Mouse (Mus musculus) urinary bladder, postnatal 25 days (tissue): Measurements from ENCODE around the gene Scnn1b.
A peak's percentile ranks its signal among the peaks of the same experiment; 100 is the strongest.

ENCODE experiments used
- DNase-seq: peaks from one replicate; pipeline ENCODE4 v3.0.0; 2022; ENCODE audit warnings: low spot score

Scnn1b gene

DNA sequence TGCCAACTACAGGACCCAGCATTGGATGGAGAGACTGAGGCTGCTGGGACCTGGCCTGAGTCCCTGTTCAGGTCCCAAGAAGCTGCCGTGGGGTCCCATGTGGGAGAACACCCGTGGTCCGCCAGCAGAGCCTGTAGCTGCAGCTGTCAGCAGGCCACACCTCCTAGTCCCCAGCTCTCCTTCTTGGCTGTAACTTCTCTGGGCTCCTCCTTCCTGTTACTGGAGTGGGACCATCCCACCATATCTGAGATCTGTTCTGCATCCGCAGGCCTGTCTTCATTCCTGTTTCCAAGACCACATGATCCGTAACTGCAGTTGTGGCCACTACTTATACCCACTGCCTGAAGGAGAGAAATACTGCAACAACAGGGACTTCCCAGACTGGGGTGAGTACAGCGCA, 49.1 kb downstream of the Scnn1b start:
- DNase-seq, result no peak

DNA sequence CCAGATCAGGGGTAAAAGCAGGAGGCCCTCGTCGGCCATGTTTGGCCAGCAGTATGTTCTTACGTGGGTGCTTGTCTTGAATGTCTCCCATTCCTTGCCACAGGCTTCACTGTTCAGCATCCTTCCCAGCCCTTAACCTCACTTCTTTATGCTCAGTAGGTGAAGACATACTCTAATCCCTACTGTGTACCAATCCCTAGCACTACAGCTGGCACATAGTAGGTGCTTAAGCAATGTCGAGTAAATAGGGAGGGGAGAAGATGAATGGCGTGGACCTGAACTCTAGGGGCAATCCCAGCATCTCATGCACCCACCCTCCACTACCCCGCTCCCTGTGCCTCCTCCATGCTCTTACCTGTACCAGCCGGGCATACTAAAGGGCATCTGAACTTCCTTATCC, 59.5 kb downstream of the Scnn1b start:
- DNase-seq, result no peak

DNA sequence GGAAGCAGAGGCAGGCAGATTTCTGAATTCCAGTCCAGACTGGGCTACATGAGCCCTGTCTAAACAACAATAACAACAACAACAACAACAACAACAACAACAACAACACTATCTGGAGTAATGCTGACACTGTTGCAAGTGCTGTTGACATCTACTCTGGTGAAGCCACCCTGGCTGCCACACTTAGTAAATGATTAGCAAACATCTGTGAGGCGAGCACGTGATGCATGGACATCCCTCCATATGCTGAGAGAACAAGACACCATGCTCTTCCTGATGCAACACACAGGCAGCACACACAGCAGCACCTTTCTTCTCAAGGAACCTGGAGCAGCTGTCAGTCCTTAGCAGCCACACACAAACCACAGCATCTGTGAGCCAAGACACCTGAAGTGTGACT, 63.0 kb downstream of the Scnn1b start:
- no peak for DNase-seq

DNA sequence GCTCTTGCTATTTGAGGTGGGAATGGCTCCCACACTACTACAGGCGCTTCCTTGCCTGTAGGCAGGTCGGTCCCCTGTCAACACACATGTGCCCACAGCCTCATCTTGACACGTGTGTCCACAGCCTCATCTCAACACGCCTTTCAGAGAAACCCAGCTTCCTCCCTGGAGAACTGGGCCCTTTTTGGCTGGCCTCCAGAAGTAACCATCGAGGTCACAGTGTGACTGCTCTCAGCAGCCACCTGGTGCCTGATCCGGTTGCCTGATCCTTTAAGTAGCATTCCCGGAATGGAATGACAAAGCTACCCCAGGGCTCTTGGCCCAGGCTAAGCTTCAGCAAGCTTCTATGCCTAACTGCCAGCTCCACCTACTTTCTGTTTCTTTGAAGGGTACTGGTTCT, 66.4 kb downstream of the Scnn1b start:
- no peak for DNase-seq

DNA sequence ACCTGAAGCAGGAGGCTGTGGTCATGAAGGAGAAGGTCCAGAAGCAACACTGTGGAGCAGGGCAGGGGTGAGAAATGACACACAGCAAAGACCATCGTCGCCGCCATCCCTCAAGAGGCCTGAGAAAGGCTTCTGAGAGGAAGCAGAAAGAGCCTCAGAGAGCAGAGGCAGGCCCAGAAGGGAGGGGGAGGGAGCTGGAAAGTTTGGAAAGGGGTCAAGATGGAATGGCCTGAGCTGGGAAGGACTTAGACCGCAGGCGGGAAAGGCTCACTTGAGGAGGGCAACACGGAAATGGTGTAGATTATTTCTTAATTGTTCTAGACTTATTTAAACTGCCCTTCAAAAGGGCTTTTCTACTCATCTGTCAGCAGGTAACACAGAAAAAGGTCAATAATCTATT, 68.8 kb downstream of the Scnn1b start:
- DNase-seq, result no peak

DNA sequence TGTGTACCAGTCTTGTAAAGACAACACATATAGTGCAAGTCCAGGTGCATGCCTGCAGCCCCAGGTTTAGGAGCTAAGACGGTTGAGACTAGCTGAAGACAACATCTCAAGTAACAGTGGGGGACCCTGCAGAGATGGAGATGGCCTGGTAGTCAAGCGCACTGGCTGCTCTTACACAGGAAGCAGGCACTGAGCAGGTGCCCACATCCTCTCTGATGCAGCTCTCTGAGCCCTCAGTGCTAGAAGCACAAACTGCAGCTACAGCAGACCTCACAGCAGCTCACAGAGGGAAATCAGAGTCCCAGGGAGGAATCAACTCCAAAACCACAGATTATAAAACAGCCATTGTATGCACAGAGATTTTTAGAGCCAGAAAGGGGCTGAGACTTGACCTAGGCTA, 69.5 kb downstream of the Scnn1b start:
- DNase-seq, result no peak

DNA sequence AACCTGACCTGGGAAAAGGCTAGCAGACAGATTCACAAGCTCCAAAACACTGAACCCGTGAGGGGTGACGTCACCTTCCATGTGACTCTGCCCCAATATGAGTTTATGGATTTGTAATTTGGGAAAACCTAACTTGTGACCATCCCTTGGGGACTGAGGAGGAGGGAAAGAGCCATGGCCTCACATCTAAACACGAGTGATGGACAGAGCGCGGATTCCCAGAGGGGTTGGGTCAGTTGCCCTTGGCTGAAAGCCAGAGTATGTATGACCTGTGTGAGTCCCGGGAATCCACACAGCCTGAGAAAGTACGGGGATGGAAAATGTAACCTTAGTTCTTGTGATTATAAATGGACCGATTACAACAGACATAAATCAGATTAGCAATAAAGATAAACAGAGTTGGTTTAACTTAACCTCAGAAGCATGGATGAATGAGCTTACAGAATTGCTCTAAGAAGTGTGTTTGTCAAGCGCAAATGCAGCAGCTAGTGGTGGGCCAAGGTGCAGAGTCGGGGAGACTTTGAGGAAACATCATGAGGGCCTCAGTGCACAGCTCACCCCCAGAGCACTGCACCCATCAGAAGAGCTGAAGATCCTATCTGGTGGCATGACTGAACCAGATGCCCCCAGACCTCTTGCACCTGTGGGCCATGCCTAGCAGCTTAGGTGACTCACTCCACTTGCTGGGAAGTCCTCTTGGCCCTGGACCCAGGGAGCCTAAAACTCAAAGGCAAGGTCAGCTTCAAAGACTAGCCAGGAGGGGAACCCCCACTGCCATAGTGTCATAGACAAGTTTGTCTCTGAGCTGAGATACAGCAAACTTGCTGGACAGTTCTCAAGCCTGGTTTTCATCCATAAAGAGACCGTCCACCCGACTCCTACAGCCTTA, 71.3 kb downstream of the Scnn1b start:
- DNase-seq, result no peak

DNA sequence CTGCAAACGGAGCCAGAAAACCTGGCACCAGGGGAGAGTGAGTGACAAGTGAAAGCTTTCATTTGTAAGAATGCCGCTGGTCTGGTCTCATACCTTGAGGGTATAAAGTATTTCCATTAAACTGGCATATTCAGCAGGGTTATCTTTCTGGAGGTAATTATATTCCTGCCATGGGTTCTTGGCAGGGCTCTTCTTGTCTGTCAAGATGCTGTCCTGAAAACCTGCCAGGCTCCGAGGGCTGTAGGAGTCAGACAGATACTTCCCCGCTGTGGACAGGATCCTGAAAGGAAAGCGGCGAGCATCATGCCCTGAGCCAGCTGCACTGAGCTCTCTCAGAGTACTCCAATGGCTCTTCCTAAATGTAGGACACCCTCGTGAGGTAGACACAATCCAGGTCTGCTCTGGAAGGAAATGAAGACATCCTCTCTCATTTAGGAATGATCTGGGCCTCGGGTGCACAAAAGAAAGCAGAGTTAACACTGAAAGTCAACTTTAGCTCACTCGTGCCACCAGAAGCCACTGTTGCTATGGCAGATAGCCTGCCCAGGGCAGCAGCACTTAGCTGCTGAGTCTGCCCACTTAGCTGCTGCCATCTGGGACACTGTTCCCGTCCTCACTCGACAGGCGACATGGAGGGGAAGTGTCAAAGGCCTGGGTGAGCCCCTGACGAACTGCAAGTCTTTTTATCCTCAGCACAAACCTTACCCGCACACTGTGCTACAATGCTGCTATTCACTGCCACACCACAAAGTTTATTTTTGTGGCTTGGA, 72.2 kb downstream of the Scnn1b start:
- DNase-seq, result no peak

DNA sequence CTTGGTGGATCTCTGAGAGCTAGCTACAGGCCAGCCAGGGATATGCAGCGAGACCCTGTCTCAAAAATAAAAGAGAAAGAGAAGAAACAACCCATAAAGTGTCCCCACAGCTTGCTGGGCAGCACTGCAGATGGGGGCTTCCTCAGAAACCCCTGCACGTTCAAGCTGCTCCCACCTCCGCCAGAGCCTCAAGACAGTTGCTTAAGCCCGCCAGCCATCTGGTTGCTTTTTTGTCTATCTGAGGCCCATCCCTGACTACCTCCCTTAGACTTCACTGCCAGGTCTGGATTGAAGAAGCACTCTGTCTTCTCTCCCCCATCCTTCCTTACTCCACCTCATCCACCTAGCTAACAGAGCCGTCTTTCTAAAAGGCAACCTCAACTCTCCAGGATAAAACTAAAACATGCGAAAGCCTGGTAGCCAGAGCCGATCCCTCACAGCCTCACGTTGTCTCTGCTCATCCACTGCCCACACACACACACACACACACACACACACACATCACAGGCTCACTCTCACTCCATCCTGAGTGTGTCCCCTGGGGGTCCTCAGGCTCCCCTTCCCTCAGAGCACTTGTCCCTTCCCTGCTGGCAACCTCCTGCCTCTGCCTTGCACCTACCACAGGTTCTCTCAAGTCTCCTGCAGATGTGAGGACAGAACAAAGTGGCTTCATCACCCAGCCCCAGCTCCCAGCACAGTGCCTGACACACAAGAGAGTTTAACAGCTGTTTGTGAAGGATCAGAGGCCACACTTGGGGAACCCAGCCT, 73.5 kb downstream of the Scnn1b start:
- no peak for DNase-seq

DNA sequence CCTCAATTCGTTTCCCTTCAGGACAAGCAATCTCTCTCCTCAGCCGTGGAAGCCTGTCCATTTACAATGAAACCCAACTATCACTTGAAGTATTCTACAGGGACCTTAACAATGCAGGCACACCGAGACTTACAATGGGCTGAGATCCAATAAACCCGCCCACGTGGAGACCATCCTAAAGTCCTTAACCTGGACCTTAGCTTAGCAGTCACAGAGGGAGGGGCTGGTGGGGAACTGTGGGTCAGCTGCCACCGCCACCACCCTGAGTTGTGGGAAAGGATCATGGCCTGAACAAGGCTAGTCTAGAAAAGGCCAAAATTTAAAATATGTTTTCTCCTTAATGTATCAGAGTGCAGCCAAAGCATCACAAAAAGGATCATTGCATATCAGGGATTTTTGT, 74.4 kb downstream of the Scnn1b start:
- DNase-seq, result no peak

DNA sequence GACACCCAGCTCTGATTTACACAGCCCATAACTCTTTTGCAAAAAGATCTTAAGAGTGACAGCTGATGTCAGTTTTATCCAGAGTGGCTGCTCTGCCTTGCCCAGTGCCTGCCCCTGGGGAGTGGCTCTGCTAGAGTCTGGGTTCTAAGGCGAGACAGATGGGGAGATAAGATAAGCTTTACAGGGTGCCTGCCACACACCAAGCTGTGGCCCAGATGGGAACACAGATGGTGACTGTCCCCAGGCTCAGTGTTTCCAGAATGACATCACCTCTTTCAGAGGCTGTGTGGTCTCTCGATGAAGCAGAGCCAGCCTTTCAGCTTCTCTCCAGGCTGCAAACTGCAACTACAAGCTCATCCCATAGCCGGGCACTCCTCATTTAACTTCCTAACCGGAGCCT, 74.9 kb downstream of the Scnn1b start:
- DNase-seq, result no peak

DNA sequence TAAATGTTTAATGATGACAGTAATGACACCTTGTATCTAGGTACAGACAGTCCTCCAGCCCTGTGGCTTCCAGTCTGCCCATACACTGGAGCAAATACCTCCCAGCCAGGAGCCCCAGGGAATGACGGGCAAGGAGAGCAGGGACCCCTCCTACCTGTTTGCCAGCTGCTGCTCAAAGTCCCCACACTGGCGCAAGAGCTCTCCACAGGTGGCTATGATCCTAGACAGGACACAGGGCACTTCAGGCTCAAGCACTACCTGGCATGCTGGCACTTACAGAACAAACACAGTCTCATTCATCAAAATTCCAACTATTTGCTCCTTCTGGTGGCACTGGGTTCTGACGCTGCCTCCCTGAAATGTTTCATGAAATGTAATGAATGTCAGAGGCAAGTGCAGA, 76.2 kb downstream of the Scnn1b start:
- DNase-seq, result no peak

DNA sequence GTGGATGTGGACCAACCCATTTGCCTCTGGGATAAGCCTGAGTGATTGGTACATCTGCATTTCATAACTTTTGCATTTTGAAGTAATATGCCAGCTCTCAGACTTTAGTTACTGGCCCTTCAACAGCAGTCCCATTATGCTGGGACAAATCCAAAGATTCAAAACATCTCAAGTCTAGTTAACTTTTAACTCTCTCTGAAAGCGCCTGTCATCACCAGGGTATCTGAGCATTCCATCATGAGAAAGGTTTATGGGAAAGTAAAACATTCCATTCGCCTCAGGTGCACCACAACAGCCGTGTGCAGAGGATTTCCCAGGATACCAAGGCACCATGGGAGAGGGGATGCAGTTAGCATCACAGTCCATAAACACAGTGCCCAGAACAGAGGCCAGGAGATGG, 76.8 kb downstream of the Scnn1b start:
- DNase-seq, result no peak

DNA sequence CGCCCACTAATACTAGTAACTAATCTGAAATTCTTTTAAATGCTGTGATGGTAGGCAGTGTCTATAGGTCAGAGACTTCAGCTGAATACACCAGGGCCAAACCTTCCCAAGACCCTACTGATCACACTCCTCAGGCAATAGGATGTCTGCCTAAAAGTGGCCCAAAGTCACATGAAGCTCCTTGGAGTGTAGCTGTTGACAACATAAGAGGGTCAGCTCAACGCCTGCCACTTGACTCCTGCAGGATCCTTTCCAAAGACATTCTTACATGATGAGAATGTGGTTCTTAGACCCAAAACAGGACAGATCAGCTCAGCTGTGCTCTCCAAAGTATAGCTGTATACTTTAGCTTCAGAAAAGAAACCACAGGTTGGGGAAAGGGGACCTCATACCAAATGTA, 77.5 kb downstream of the Scnn1b start:
- DNase-seq, result no peak

DNA sequence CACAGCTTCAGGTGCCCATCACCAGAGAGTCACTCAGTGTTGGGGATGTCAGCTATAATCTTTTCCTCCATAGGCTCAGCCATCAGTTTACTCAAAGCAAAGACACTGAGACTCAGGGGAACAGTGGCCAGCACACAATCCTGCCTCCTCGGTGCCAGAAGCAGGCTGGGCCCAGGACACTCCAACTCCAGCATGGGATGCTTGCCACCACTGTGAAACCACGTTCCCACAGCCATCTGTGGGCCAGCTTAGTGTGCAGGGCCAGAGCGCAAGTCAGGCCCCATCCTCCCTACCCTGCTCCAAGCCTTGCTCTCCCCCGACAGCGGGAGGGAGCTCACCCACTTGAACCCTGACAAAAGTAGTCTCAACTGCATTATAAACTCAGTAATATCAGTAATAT, 81.4 kb downstream of the Scnn1b start:
- no peak for DNase-seq

DNA sequence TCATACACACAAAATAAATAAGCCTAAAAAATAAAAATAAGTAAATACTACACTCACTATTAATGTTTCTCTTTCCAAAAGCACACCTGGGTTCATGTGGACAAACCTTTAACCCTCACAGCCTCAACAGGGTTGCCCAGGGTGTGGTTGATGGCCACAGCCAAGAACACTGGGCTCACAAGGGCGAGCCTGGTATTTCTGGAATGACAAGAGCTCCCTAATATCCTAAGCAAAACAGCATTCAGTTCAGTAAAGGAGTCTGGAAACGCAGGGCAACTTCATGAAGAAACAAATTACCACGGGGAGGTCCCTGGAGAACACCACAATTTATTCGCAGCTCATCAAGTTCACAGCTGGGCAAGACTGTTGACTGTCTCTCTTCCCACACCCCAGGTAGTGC, 82.7 kb downstream of the Scnn1b start:
- DNase-seq, result no peak

DNA sequence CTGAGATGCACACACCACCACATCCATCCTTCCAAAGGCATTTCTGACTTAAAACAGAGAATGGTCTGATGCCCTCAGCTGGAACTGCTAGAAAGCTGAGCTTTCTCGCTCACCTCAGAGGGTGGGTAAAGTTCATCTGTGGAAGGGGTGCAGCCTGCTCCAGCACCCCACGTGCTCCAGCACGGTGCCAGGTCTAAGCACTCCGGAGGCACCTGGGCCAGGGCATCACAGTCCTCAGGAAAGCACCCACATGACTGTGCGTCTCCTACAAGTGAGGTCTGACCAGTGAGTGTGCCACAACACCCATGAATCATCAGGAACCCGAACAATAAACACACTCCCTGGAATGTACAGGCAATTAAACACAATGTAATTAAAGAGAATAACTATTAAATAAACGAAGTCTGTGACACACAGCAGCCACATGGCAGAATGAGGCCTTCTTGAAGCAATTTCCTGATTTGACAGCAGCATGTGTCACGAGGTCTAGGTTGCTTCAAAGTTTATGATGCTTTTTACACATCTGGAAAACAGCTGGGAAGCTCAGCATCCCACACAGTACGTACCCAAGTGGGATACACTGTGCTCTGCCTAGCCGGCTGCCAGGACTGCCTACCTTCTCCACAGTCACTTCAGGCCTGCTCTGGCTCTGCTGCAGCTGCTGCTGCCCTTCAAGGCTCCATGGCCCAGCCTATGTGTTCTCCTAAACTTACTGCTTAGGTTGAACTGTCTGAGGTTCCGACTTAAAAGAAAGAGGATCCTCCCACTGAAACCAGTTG, 90.2 kb downstream of the Scnn1b start:
- DNase-seq, result no peak

DNA sequence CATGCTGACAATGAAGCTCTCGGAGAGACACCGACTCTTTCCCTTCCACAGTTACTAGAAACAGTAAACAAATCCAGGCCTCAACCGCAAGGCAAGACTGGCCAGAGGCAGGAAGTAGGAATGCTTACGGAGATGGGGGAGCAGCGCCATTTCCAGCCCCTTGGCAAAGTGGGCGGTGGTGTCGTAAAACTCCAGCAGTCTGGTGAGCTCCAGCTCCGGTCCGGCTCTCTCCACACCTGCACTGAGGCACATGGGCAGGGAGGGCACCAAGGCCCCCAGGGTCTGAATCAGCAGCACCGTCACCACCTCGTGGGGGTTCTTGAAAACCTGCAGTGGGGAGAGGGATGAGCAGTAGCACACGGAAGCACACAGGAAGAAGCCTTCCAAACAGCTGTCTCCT, 91.0 kb downstream of the Scnn1b start:
- no peak for DNase-seq

DNA sequence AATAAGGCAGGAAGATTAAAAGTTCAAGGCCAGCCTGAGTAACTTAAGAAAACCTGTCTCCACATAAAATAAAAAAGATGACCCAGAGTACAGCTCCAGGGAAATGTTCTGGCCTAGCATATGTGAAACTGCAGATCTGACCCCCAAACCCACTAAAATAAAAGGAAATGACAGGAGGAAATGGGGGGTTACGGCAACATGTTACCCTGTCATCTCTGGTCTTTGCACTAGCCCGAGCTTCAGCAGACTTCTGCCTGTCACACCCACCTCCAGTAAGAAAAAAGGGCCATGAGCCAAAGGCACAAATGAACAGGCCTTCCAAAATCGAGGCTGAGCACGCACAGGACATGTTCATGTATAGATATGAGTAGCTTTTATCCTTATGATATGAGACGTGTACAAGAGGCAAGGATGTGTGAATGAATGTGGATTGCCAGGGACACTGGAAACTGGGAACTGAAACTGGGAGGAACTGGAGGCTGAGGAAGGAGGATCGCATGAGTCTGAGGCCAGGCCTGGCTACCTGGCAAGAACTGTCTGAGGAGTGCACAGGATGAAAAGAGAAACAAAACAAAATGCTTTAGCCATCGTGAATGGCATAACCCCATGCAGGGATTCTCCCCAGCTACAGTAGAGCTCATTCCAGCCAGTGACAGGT, 97.2 kb downstream of the Scnn1b start:
- no peak for DNase-seq

DNA sequence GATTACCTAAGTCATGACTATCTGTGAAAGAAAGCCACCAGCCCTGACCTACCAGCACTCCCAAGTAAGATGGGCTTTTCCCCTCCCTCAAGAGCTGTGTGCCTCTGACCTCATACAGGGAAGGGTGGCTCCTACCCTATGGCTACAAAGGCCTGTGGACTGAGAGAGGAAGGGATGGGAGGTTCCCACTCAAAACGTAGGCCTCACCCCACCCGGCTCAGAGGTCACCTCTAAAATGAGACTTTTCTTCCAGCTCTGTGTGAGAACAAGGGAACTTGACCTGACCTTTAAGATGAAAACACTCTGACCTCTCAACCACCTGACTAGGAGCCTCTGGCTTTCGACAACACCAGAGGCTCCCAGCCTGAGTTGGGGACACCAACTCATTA, 97.7 kb downstream of the Scnn1b start:
- no peak for DNase-seq

DNA sequence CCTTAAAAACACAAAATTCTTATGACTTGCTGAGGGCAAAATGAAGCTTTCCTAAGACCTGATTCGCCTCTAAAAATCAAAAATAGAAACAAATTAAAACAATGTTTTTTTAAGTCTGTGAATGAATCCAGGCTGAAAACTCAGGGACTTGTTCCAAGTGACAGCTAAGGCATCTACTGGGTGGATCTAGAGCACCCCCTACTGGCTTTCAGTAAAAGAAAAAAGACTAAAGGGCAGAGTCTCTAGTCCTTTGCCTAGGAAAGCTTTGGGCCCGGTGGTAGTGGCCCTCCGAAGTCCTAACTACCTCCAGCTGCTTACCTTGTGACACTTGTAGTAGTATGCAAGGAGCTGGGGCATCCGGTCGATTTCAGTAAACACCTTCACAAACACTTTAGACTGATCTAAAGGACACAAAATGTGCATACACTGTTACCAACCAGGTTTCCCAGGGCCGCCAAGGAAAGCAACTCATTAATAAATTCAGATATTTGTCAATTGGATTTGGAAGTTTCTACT, 99.1 kb downstream of the Scnn1b start:
- peak; percentile 25 for DNase-seq
